Mouse (Mus musculus) liver, postnatal 0 days (tissue): ENCODE measurements around the gene Zswim1. TPM values are rescaled to one million over a fixed set of nuclear protein-coding genes. Genes with fewer than 3 reads are reported as not detected.

Experiments
- ATAC-seq: fragments of 200-750 bp; cut with Nextera tagmentation; 2 replicates; pipeline ENCODE4 v1.8.0; 2017; ENCODE audit warnings: mild to moderate bottlenecking, moderate library complexity
- DNase-seq: peaks from one replicate; pipeline ENCODE4 v3.0.0-alpha.2; 2016
- H3K27ac ChIP-seq: fragments of 300-500 bp; sonication (generic); 2 replicates; pipeline ENCODE4 v1.5.1; 2014; ENCODE audit warnings: antibody characterized with exemption, moderate library complexity, mild to moderate bottlenecking, low read depth
- H3K27me3 ChIP-seq: fragments of 300-500 bp; sonication (generic); 2 replicates; pipeline ENCODE4 v1.6.1; 2014; ENCODE audit warnings: low read length, control low read depth, mixed read lengths; ENCODE audit not compliant: insufficient read depth
- H3K36me3 ChIP-seq: fragments of 300-500 bp; sonication (generic); replicated peaks from 2 replicates; pipeline ENCODE4 v1.6.1; 2014; ENCODE audit warnings: mild to moderate bottlenecking, control low read depth, low read length, moderate library complexity, mixed read lengths; ENCODE audit not compliant: insufficient read depth
- H3K4me1 ChIP-seq: fragments of 300-500 bp; sonication (generic); 2 replicates; pipeline ENCODE4 v1.6.1; 2014; ENCODE audit warnings: antibody characterized with exemption, mild to moderate bottlenecking, control low read depth; ENCODE audit not compliant: insufficient read depth
- H3K4me2 ChIP-seq: fragments of 300-500 bp; sonication (generic); 2 replicates; pipeline ENCODE4 v1.6.1; 2014; ENCODE audit warnings: low read depth, mild to moderate bottlenecking, low read length, moderate library complexity, mixed read lengths
- H3K4me3 ChIP-seq: fragments of 300-500 bp; sonication (generic); 2 replicates; pipeline ENCODE4 v1.5.1; 2014; ENCODE audit warnings: low read depth, low read length
- H3K9ac ChIP-seq: fragments of 300-500 bp; sonication (generic); replicated peaks from 2 replicates; pipeline ENCODE4 v1.6.1; 2014; ENCODE audit warnings: mild to moderate bottlenecking, moderate library complexity
- H3K9me3 ChIP-seq: fragments of 300-500 bp; sonication (generic); 2 replicates; pipeline ENCODE4 v1.6.1; 2016; ENCODE audit warnings: mild to moderate bottlenecking, control low read depth, low read length, mixed read lengths
- CTCF ChIP-seq: sonication (generic); IDR thresholded peaks from 2 replicates; pipeline ENCODE4 v1.5.1; 2016; ENCODE audit warnings: antibody characterized with exemption, low read depth
- EP300 ChIP-seq: IDR thresholded peaks from 2 replicates; pipeline ENCODE4 v1.6.1; 2016; ENCODE audit warnings: antibody characterized with exemption, low read depth, mild to moderate bottlenecking
- WGBS: fragments of 180-500 bp; shearing (Covaris S2); extraction: QIAGEN DNeasy Blood & Tissue Kit; methylation state at CpG from one replicate; pipeline ENCODE4 v1.1.7; 2014; ENCODE audit not compliant: insufficient replicate concordance; 5-methylcytosine and 5-hydroxymethylcytosine counted together
- polyA plus RNA-seq: library from polyadenylated mRNA; unstranded; fragments of >200 nt; fragmentation: Nextera tagmentation; extraction: Ambion mirVana; gene quantifications from 2 replicates; pipeline ENCODE4 v1.2.1, GENCODE M21; 2015

The Zswim1 gene
- polyA plus RNA-seq, 1 experiment from 2014 or later: 3.1 TPM

GRCm38 (mm10) chr2:164831029-164831428 lies 8.5 kb downstream of the Zswim1 start:
- no peaks in the 10 kb centered on the region for H3K27me3 ChIP-seq
- 71% methylated on average over 10 of the region's 10 CpGs for WGBS
- no peak overlapping the region for H3K27ac ChIP-seq
- H3K4me2 ChIP-seq: no peak overlapping the region
- peak; percentile 28; the same call in 1 of the 2 replicates for ATAC-seq
- TF ChIP-seq CTCF: no peak
- TF ChIP-seq EP300: no peak
- no peaks in the 10 kb centered on the region for H3K9me3 ChIP-seq
- H3K4me3 ChIP-seq: no peak overlapping the region
- no peak for DNase-seq
- peaks cover 16% of the 10 kb centered on the region for H3K4me1 ChIP-seq
- H3K9ac ChIP-seq: no peak overlapping the region
- H3K36me3 ChIP-seq: peaks cover 8% of the 10 kb centered on the region; the same call in 1 of the 2 replicates

GRCm38 (mm10) chr2:164832032-164832747 lies 9.7 kb downstream of the Zswim1 start:
- peak overlapping the region; percentile 60 for H3K4me3 ChIP-seq
- no peak overlapping the region for H3K9ac ChIP-seq
- WGBS: 60% methylated on average over 16 of the region's 16 CpGs
- DNase-seq (no peak), ATAC-seq (no peak)
- H3K4me2 ChIP-seq: peak overlapping the region; percentile 98
- H3K9me3 ChIP-seq: no peaks in the 10 kb centered on the region
- no peak for TF ChIP-seq CTCF
- no peak for TF ChIP-seq EP300
- peaks cover 16% of the 10 kb centered on the region for H3K4me1 ChIP-seq
- H3K36me3 ChIP-seq: peaks cover 13% of the 10 kb centered on the region
- H3K27ac ChIP-seq: peak overlapping the region; percentile 88; the same call in 1 of the 2 replicates
- no peaks in the 10 kb centered on the region for H3K27me3 ChIP-seq

- peak; percentile 69 for ATAC-seq
These were observed 10.3 kb downstream of the Zswim1 start, which contains the start of gene Ctsa for GRCm38 (mm10) chr2:164832748-164833301. Ctsa (plus strand) TSS chr2:164832873.

GRCm38 (mm10) chr2:164833314-164833959 lies 11.0 kb downstream of the Zswim1 start, which contains the start of gene Neurl2:
Neurl2 (minus strand) TSS chr2:164833456.
- H3K27me3 ChIP-seq: no peaks in the 10 kb centered on the region
- H3K36me3 ChIP-seq: peaks cover 16% of the 10 kb centered on the region
- DNase-seq: peak; percentile 89
- no peaks in the 10 kb centered on the region for H3K9me3 ChIP-seq
- H3K4me2 ChIP-seq: peak within 1 kb of the TSS; percentile 98
- WGBS: 0% methylated on average over 31 of the region's 31 CpGs
- peak; percentile 67 for ATAC-seq
- peaks cover 16% of the 10 kb centered on the region for H3K4me1 ChIP-seq
- TF ChIP-seq CTCF (peak; percentile 51), EP300 (peak; percentile 49; the same call in 1 of the 2 replicates)
- peak within 1 kb of the TSS; percentile 71 for H3K9ac ChIP-seq
- H3K4me3 ChIP-seq: peak within 1 kb of the TSS; percentile 60
- H3K27ac ChIP-seq: peak within 1 kb of the TSS; percentile 88

More at GRCm38 (mm10) chr2:164832748-164833301, 10.3 kb downstream of the Zswim1 start, which contains the start of gene Ctsa:
- peaks cover 11% of the 10 kb centered on the region for H3K36me3 ChIP-seq
- no peaks in the 10 kb centered on the region for H3K27me3 ChIP-seq
- no peaks in the 10 kb centered on the region for H3K9me3 ChIP-seq
- H3K4me3 ChIP-seq: peak within 1 kb of the TSS; percentile 60
- peak within 1 kb of the TSS; percentile 98 for H3K4me2 ChIP-seq
- peak; percentile 83 for DNase-seq
- peak within 1 kb of the TSS; percentile 71 for H3K9ac ChIP-seq
- TF ChIP-seq CTCF (peak; percentile 85), EP300 (no peak)
- peaks cover 16% of the 10 kb centered on the region for H3K4me1 ChIP-seq
- peak within 1 kb of the TSS; percentile 88 for H3K27ac ChIP-seq
- WGBS: 1% methylated on average over 35 of the region's 35 CpGs

GRCm38 (mm10) chr2:164834531-164834930 lies 12.0 kb downstream of the Zswim1 start:
- peaks cover 26% of the 10 kb centered on the region for H3K36me3 ChIP-seq
- no peaks in the 10 kb centered on the region for H3K27me3 ChIP-seq
- peak overlapping the region; percentile 60 for H3K4me3 ChIP-seq
- DNase-seq (no peak), ATAC-seq (no peak)
- peak overlapping the region; percentile 12; the same call in 1 of the 2 replicates for H3K27ac ChIP-seq
- peak overlapping the region; percentile 71 for H3K9ac ChIP-seq
- H3K4me1 ChIP-seq: peaks cover 16% of the 10 kb centered on the region
- peak overlapping the region; percentile 98 for H3K4me2 ChIP-seq
- no peak for TF ChIP-seq EP300
- TF ChIP-seq CTCF: peak; percentile 13; the same call in 1 of the 2 replicates
- H3K9me3 ChIP-seq: no peaks in the 10 kb centered on the region
- WGBS: 36% methylated on average over 8 of the region's 8 CpGs

- no peak for DNase-seq
- Histone ChIP-seq H3K27me3 (no peaks in the 10 kb centered on the region), H3K9ac (0 out of 2 replicates have a peak overlapping the region, but pooled peaks have one; percentile 71), H3K4me3 (no peak overlapping the region), H3K4me2 (peak overlapping the region; percentile 98), H3K4me1 (peaks cover 16% of the 10 kb centered on the region), H3K36me3 (peaks cover 32% of the 10 kb centered on the region), H3K27ac (no peak overlapping the region), H3K9me3 (no peaks in the 10 kb centered on the region)
- WGBS: 87% methylated on average over 4 of the region's 4 CpGs
- no peak for TF ChIP-seq EP300
- no peak for TF ChIP-seq CTCF
- ATAC-seq: no peak
These were observed 12.7 kb downstream of the Zswim1 start for GRCm38 (mm10) chr2:164835164-164835563.
